Mouse (Mus musculus) MEL (cell line): ENCODE results near the gene Gm17651. TPM values are rescaled to one million over a fixed set of nuclear protein-coding genes. Genes with fewer than 3 reads are reported as not detected.

ENCODE experiments used
- DNase-seq: peaks from one replicate; pipeline ENCODE4 v3.0.0; 2011; ENCODE audit warnings: low read depth, low spot score
- H3K27ac ChIP-seq: 2 replicates; pipeline ENCODE4 v1.5.1; 2012; ENCODE audit warnings: low read depth, mild to moderate bottlenecking, control low read depth, low read length, moderate library complexity; ENCODE audit not compliant: control insufficient read depth
- H3K27me3 ChIP-seq, 2 experiments: fragments of 150-350 bp in 1 of 2; sonication (generic) in 1 of 2; 2 replicates each; pipeline ENCODE4 v1.6.1; 2012; ENCODE audit warnings: low read length in 2 of 2, mild to moderate bottlenecking in 2 of 2, improper control_type of control experiment in 1 of 2, moderate library complexity in 1 of 2; ENCODE audit not compliant: insufficient read depth in 2 of 2, control insufficient read depth in 1 of 2
- H3K36me3 ChIP-seq, 2 experiments: 2 replicates each; pipeline ENCODE4 v1.6.1; 2012 to 2014; ENCODE audit warnings: low read length in 2 of 2, improper control_type of control experiment in 1 of 2, inconsistent platforms in 1 of 2, mild to moderate bottlenecking in 1 of 2; ENCODE audit not compliant: insufficient read depth in 2 of 2, control insufficient read depth in 1 of 2
- H3K4me1 ChIP-seq, 2 experiments: fragments of 150-350 bp in 1 of 2; sonication (generic) in 1 of 2; 2 replicates each; pipeline ENCODE4 v1.6.1; 2012; ENCODE audit warnings: low read length in 2 of 2, improper control_type of control experiment in 1 of 2, mild to moderate bottlenecking in 1 of 2; ENCODE audit not compliant: insufficient read depth in 2 of 2, control insufficient read depth in 1 of 2
- H3K4me3 ChIP-seq, 2 experiments: fragments of 150-350 bp in 1 of 2; sonication (generic) in 1 of 2; 2 replicates each; pipeline ENCODE4 v1.5.1; 2012; ENCODE audit warnings: low read depth in 2 of 2, low read length in 2 of 2, mild to moderate bottlenecking in 2 of 2, moderate library complexity in 2 of 2, control low read depth in 1 of 2, improper control_type of control experiment in 1 of 2; ENCODE audit not compliant: control insufficient read depth in 1 of 2, insufficient read depth in 1 of 2
- H3K79me2 ChIP-seq: 2 replicates; pipeline ENCODE4 v1.6.1; 2012; ENCODE audit warnings: mild to moderate bottlenecking, low read length, moderate library complexity; ENCODE audit not compliant: control insufficient read depth, poor library complexity, insufficient read depth
- H3K9ac ChIP-seq: 2 replicates; pipeline ENCODE4 v1.6.1; 2012; ENCODE audit warnings: low read depth, mild to moderate bottlenecking, control low read depth, low read length, moderate library complexity; ENCODE audit not compliant: control insufficient read depth, poor library complexity, severe bottlenecking
- H3K9me3 ChIP-seq: fragments of 150-350 bp; sonication (generic); replicated peaks from 2 replicates; pipeline ENCODE4 v1.6.1; 2012; ENCODE audit warnings: mild to moderate bottlenecking, low read length, improper control_type of control experiment, moderate library complexity; ENCODE audit not compliant: insufficient read depth
- BHLHE40 ChIP-seq: IDR thresholded peaks from 2 replicates; pipeline ENCODE4 v1.6.1; 2012; ENCODE audit warnings: low read depth, mild to moderate bottlenecking, inconsistent platforms, low read length, improper control_type of control experiment, borderline replicate concordance
- CHD1 ChIP-seq: IDR thresholded peaks from 2 replicates; pipeline ENCODE4 v1.6.1; 2012; ENCODE audit warnings: low read depth, mild to moderate bottlenecking, inconsistent platforms, low read length, improper control_type of control experiment
- CHD2 ChIP-seq: IDR thresholded peaks from 2 replicates; pipeline ENCODE4 v1.6.1; 2011; ENCODE audit warnings: low read length, improper control_type of control experiment
- CTCF ChIP-seq, 3 experiments: IDR thresholded peaks in 2 of 3; conservative IDR thresholded peaks in 1 of 3; 2 replicates each; pipeline ENCODE4 v1.5.1; 2011 to 2012; ENCODE audit warnings: low read length in 3 of 3, low read depth in 2 of 3, mild to moderate bottlenecking in 2 of 3, improper control_type of control experiment in 1 of 3, inconsistent platforms in 1 of 3, mixed read lengths in 1 of 3, moderate library complexity in 1 of 3; ENCODE audit not compliant: control insufficient read depth in 1 of 3, insufficient read depth in 1 of 3, poor library complexity in 1 of 3, severe bottlenecking in 1 of 3
- EP300 ChIP-seq, 2 experiments: IDR thresholded peaks; 2 replicates each; pipeline ENCODE4 v1.6.1; 2011; ENCODE audit warnings: improper control_type of control experiment in 2 of 2, low read length in 2 of 2, low read depth in 1 of 2, mild to moderate bottlenecking in 1 of 2
- ETS1 ChIP-seq: IDR thresholded peaks from 2 replicates; pipeline ENCODE4 v1.6.1; 2012; ENCODE audit warnings: low read depth, mild to moderate bottlenecking, inconsistent platforms, low read length, improper control_type of control experiment, moderate library complexity
- GABPA ChIP-seq: IDR thresholded peaks from 2 replicates; pipeline ENCODE4 v1.6.1; 2012; ENCODE audit warnings: low read depth, mild to moderate bottlenecking, inconsistent platforms, low read length, improper control_type of control experiment, moderate library complexity
- GATA1 ChIP-seq: IDR thresholded peaks from 2 replicates; pipeline ENCODE4 v1.6.1; 2011; ENCODE audit warnings: low read depth, low read length, improper control_type of control experiment
- HCFC1 ChIP-seq: IDR thresholded peaks from 2 replicates; pipeline ENCODE4 v1.6.1; 2012; ENCODE audit warnings: low read depth, mild to moderate bottlenecking, inconsistent platforms, low read length, improper control_type of control experiment, moderate library complexity
- JUND ChIP-seq: IDR thresholded peaks from 2 replicates; pipeline ENCODE4 v1.6.1; 2011; ENCODE audit warnings: low read depth, mild to moderate bottlenecking, improper control_type of control experiment, low read length
- KAT2A ChIP-seq: conservative IDR thresholded peaks from 2 replicates; pipeline ENCODE4 v1.6.1; 2012; ENCODE audit warnings: low read depth, low read length, improper control_type of control experiment, inconsistent platforms
- MAX ChIP-seq: IDR thresholded peaks from 2 replicates; pipeline ENCODE4 v1.6.1; 2011; ENCODE audit warnings: low read length, improper control_type of control experiment
- MAZ ChIP-seq: IDR thresholded peaks from 2 replicates; pipeline ENCODE4 v1.6.1; 2012; ENCODE audit warnings: low read depth, mild to moderate bottlenecking, inconsistent platforms, low read length, improper control_type of control experiment
- MEF2A ChIP-seq: IDR thresholded peaks from 2 replicates; pipeline ENCODE4 v1.6.1; 2014; ENCODE audit warnings: low read depth, mild to moderate bottlenecking, inconsistent platforms, low read length, improper control_type of control experiment; ENCODE audit not compliant: poor library complexity, insufficient replicate concordance, severe bottlenecking; ENCODE audit errors: extremely low read depth
- MXI1 ChIP-seq: IDR thresholded peaks from 2 replicates; pipeline ENCODE4 v1.6.1; 2011; ENCODE audit warnings: mild to moderate bottlenecking, low read depth, low read length, improper control_type of control experiment
- MYB ChIP-seq: IDR thresholded peaks from 2 replicates; pipeline ENCODE4 v1.6.1; 2011; ENCODE audit warnings: mild to moderate bottlenecking, low read depth, low read length, improper control_type of control experiment
- MYC ChIP-seq: IDR thresholded peaks from 2 replicates; pipeline ENCODE4 v1.6.1; 2011; ENCODE audit warnings: low read depth, mild to moderate bottlenecking, low read length, improper control_type of control experiment, moderate library complexity
- NELFE ChIP-seq: IDR thresholded peaks from 2 replicates; pipeline ENCODE4 v1.6.1; 2011; ENCODE audit warnings: low read depth, low read length, improper control_type of control experiment
- NRF1 ChIP-seq: IDR thresholded peaks from 2 replicates; pipeline ENCODE4 v1.6.1; 2014; ENCODE audit warnings: low read depth, mild to moderate bottlenecking, inconsistent platforms, low read length, improper control_type of control experiment, moderate library complexity; ENCODE audit not compliant: poor library complexity, insufficient read depth, severe bottlenecking
- POLR2A ChIP-seq, 2 experiments: IDR thresholded peaks; 2 replicates each; pipeline ENCODE4 v1.6.1; 2011 to 2012; ENCODE audit warnings: low read length in 2 of 2, mild to moderate bottlenecking in 2 of 2, control low read depth in 1 of 2, improper control_type of control experiment in 1 of 2, low read depth in 1 of 2, moderate library complexity in 1 of 2; ENCODE audit not compliant: control insufficient read depth in 1 of 2, insufficient read depth in 1 of 2, poor library complexity in 1 of 2
- POLR2AphosphoS2 ChIP-seq: IDR thresholded peaks from 2 replicates; pipeline ENCODE4 v1.6.1; 2011; ENCODE audit warnings: low read length, improper control_type of control experiment
- POLR2AphosphoS5 ChIP-seq: IDR thresholded peaks from 2 replicates; pipeline ENCODE4 v1.6.1; 2012; ENCODE audit warnings: low read depth, borderline replicate concordance, mild to moderate bottlenecking, inconsistent platforms, low read length, moderate library complexity, mixed read lengths
- RAD21 ChIP-seq: IDR thresholded peaks from 2 replicates; pipeline ENCODE4 v1.6.1; 2011; ENCODE audit warnings: mild to moderate bottlenecking, low read depth, low read length, improper control_type of control experiment
- RCOR1 ChIP-seq: IDR thresholded peaks from 2 replicates; pipeline ENCODE4 v1.6.1; 2012; ENCODE audit warnings: low read depth, mild to moderate bottlenecking, inconsistent platforms, low read length, improper control_type of control experiment
- SIN3A ChIP-seq: IDR thresholded peaks from 2 replicates; pipeline ENCODE4 v1.6.1; 2012; ENCODE audit warnings: low read length, improper control_type of control experiment, inconsistent platforms
- SMC3 ChIP-seq: IDR thresholded peaks from 2 replicates; pipeline ENCODE4 v1.6.1; 2011; ENCODE audit warnings: low read depth, low read length, improper control_type of control experiment
- TBP ChIP-seq: IDR thresholded peaks from 2 replicates; pipeline ENCODE4 v1.8.0; 2011; ENCODE audit warnings: low read depth, low read length, improper control_type of control experiment
- TCF12 ChIP-seq: IDR thresholded peaks from 2 replicates; pipeline ENCODE4 v1.6.1; 2014; ENCODE audit warnings: low read depth, mild to moderate bottlenecking, inconsistent platforms, low read length, improper control_type of control experiment, moderate library complexity
- USF1 ChIP-seq: IDR thresholded peaks from 2 replicates; pipeline ENCODE4 v1.6.1; 2014; ENCODE audit warnings: low read depth, mild to moderate bottlenecking, inconsistent platforms, low read length, improper control_type of control experiment, moderate library complexity
- ZC3H11A ChIP-seq: IDR thresholded peaks from 2 replicates; pipeline ENCODE4 v1.6.1; 2012; ENCODE audit warnings: low read depth, mild to moderate bottlenecking, inconsistent platforms, low read length, improper control_type of control experiment
- ZMIZ1 ChIP-seq: IDR thresholded peaks from 2 replicates; pipeline ENCODE4 v1.6.1; 2012; ENCODE audit warnings: low read depth, mild to moderate bottlenecking, inconsistent platforms, low read length, improper control_type of control experiment, moderate library complexity
- ZNF384 ChIP-seq: IDR thresholded peaks from 2 replicates; pipeline ENCODE4 v1.6.1; 2012; ENCODE audit warnings: low read depth, mild to moderate bottlenecking, inconsistent platforms, low read length, improper control_type of control experiment
- polyA plus RNA-seq, 2 experiments: library from polyadenylated mRNA; stranded (reverse) in 1 of 2; unstranded in 1 of 2; fragments of >175 nt in 1 of 2; fragments of >200 nt in 1 of 2; gene quantifications; 2 replicates each; pipeline versions ENCODE4 v1.2.1 to v1.2.4; 2012; ENCODE audit warnings: low replicate concordance in 2 of 2, low read depth in 1 of 2; ENCODE audit not compliant: insufficient read length in 2 of 2, insufficient read depth in 1 of 2, missing spikeins in 1 of 2
- total RNA-seq: library from RNA; depleted of rRNA; stranded (reverse); fragments of 300-350 nt; gene quantifications from 2 replicates; pipeline ENCODE4 v1.2.3, GENCODE M21; 2012

Gm17651 gene
- total and polyA plus RNA-seq, 3 experiments = not detected

DNA sequence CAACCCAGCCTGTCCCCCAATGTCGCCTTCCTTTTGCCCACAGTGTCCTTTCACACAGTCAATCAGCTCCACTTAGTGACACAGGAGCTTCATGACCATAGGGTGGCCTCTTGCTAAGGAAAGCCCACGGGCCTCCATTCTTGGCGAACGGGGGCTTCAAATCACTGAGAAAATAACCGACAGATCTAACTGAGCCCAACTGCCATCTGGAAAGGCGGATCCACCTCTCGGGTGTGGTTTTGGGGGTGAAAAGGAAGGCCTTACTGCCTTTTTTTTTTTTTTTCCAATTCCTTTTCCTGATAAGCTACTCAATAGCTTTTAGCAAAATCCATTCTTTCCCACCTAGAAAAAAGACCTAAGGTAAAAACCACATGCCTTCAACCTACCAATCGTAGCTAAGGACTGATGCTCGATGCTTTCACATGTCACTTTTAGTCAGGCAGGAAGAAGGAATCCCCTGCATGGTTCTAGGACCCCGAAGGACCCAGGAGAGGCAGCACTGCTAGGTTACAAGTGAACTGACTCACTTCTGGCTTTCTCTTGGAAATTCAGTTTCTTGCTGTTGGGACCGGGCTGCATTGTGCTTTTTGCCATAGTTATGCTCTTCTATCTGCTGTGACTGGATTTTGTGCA, 28.1 kb upstream of the Gm17651 start:
- peak; percentile 92 for DNase-seq
- Histone ChIP-seq H3K9me3 (no peaks in the 10 kb centered on the region), H3K27ac (peak overlapping the region; percentile 60), H3K9ac (peak overlapping the region; percentile 75), H3K4me3 (peak overlapping the region; percentile 73 to 78), H3K4me1 (peaks cover 0 to 10% of the 10 kb centered on the region in 2 experiments; a peak in 3 of 4 replicates), H3K79me2 (peaks cover 9% of the 10 kb centered on the region), H3K27me3 (no peaks in the 10 kb centered on the region), H3K36me3 (peaks cover 0 to 4% of the 10 kb centered on the region in 2 experiments; a peak in 2 of 4 replicates)
- TF ChIP-seq CHD2 (no peak), ZMIZ1 (peak; percentile 72; the same call in 1 of the 2 replicates), EP300 (IDR thresholded peaks at IDR 0.05; ENCODE audit: low read depth in 1 of 2, low read length in 2 of 2) (peak in 1 of 2 experiments; percentile 45; a peak in 2 of 4 replicates), JUND (no peak), NRF1 (no peak; the same call in 1 of the 2 replicates), POLR2AphosphoS2 (peak; percentile 77; the same call in 1 of the 2 replicates), KAT2A (no peak), ZNF384 (peak; percentile 90), MAZ (no peak), RCOR1 (0 out of 2 replicates have a peak, but pooled peaks have one; percentile 9), GATA1 (peak; percentile 49), MEF2A (no peak), RAD21 (no peak), POLR2A (IDR thresholded peaks at IDR 0.05; ENCODE audit: control insufficient read depth in 1 of 2, insufficient read depth in 1 of 2, low read depth in 1 of 2, low read length in 2 of 2, poor library complexity in 1 of 2) (peak; percentile 7 to 92; a peak in 3 of 4 replicates), TCF12 (peak; percentile 63; the same call in 1 of the 2 replicates), MXI1 (peak; percentile 87), CTCF (IDR thresholded peaks at IDR 0.05 in 2 of 3, conservative IDR thresholded peaks at IDR 0.05 in 1 of 3; ENCODE audit: control insufficient read depth in 1 of 3, insufficient read depth in 1 of 3, low read depth in 2 of 3, low read length in 3 of 3, poor library complexity in 1 of 3, severe bottlenecking in 1 of 3) (no peak), NELFE (peak; percentile 91), TBP (peak; percentile 91), BHLHE40 (no peak), SIN3A (peak; percentile 87), SMC3 (no peak), HCFC1 (peak; percentile 85), USF1 (peak; percentile 67), MYC (peak; percentile 87), MAX (peak; percentile 99), ZC3H11A (no peak), ETS1 (no peak), POLR2AphosphoS5 (no peak), MYB (peak; percentile 94), CHD1 (no peak), GABPA (no peak)
